27 mouse cellular contexts compared by ENCODE assay signal in the genomic region with DNA sequence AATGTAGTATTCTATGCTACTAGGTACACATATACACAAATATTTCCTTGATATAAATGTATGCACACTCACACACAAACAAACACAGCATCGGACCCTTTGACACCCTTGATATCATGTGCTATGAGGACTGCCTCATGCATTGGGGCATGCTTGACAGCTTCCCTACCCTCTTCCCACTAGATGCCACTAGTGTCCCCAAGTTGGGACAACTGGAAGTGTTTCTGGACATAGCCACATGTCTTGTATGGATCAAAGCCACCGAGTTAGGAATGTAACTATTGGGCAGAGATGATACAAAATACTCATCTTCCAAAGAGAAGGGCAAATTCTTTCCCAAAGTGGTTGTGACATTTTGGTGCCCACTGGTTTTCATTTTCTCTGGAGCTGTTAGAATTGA.
DNase-seq lines count a peak whose midpoint lies in the region; ATAC-seq and TF ChIP-seq lines count a peak whose summit lies in the region.
"Had no signal": no experiment of that assay in that cellular context is flagged by ENCODE, and none has a peak within 500 bp of the region (broad histone marks: within the 10 kb centered on the region; RNA-seq: fewer than 3 reads in every experiment).

No protein-coding gene starts in this region.

- H3K9ac ChIP-seq in heart, embryonic 11.5 days (ENCODE audit: low read depth, low read length): no peak overlapping the region
- no peak overlapping the region for H3K9ac ChIP-seq in lung, embryonic 14.5 days
- H3K9ac ChIP-seq: embryonic facial prominence, embryonic 15.5 days; forebrain, embryonic 12.5 days; forebrain, postnatal 0 days; hindbrain, embryonic 15.5 days; kidney, embryonic 15.5 days; liver, embryonic 14.5 days; stomach, embryonic 15.5 days had no signal

- TF ChIP-seq POLR2A in kidney, adult 2 months (IDR thresholded peaks at IDR 0.05; ENCODE audit: low read depth, low read length): no peak

- no peak overlapping the region for H3K4me2 ChIP-seq in heart, embryonic 11.5 days
- no peak overlapping the region for H3K4me2 ChIP-seq in lung, embryonic 14.5 days
- H3K4me2 ChIP-seq: embryonic facial prominence, embryonic 15.5 days; forebrain, embryonic 12.5 days; hindbrain, embryonic 15.5 days; kidney, embryonic 15.5 days; stomach, embryonic 15.5 days had no signal

- TF ChIP-seq CTCF in kidney, adult 2 months (conservative IDR thresholded peaks at IDR 0.05; ENCODE audit: insufficient read depth, insufficient read length, low read depth, low read length): 0 out of 2 replicates have a peak, but pooled peaks have one; percentile 23
- TF ChIP-seq CTCF in lung, embryonic 14.5 days (IDR thresholded peaks at IDR 0.05; ENCODE audit: low read depth): peak; percentile 41

- no peaks in the 10 kb centered on the region for H3K9me3 ChIP-seq in heart, embryonic 11.5 days (replicated peaks; ENCODE audit: control insufficient read depth, low read length)
- no peaks in the 10 kb centered on the region for H3K9me3 ChIP-seq in lung, embryonic 14.5 days (ENCODE audit: low read depth, low read length)
- H3K9me3 ChIP-seq: embryonic facial prominence, embryonic 10.5 days; embryonic facial prominence, embryonic 15.5 days; forebrain, embryonic 12.5 days; heart, embryonic 10.5 days; hindbrain, embryonic 15.5 days; kidney, embryonic 15.5 days; stomach, embryonic 15.5 days had no signal

- no peak overlapping the region for H3K4me3 ChIP-seq in heart, embryonic 11.5 days (ENCODE audit: low read depth, low read length)
- no peak overlapping the region for H3K4me3 ChIP-seq in kidney, adult 2 months (ENCODE audit: insufficient read depth, low read depth, low read length)
- H3K4me3 ChIP-seq in lung, embryonic 14.5 days (ENCODE audit: low read depth, low read length): no peak overlapping the region
- H3K4me3 ChIP-seq: embryonic facial prominence, embryonic 10.5 days; embryonic facial prominence, embryonic 15.5 days; forebrain, embryonic 12.5 days; heart, embryonic 10.5 days; hindbrain, embryonic 15.5 days; kidney, embryonic 15.5 days; stomach, embryonic 15.5 days had no signal

- peak; percentile 68 for DNase-seq in heart, adult 11 months
- DNase-seq in kidney, adult 2 months: no peak
- no peak for DNase-seq in kidney, adult 11 months
- peak; percentile 28 for DNase-seq in lung, embryonic 14.5 days
- no peak for DNase-seq in lung, postnatal 25 days (ENCODE audit: low spot score)
- peak; percentile 3 for DNase-seq in lung, postnatal 36 days
- no peak for DNase-seq in MN1 (ENCODE audit: low spot score)
- DNase-seq: adrenal gland, postnatal 10 days; cerebellum, adult 11 months; cerebellum, adult 9-10 months; forebrain, postnatal 0 days; layer of hippocampus, adult 9-11 months; liver; midbrain, embryonic 14.5 days; right cerebral cortex, postnatal 25 days; thymus, postnatal 14 days had no signal

- no peak for ATAC-seq in heart, embryonic 11.5 days (replicated peaks; ENCODE audit: insufficient number of reproducible peaks, low FRiP score, low TSS enrichment)
- no peak for ATAC-seq in lung, embryonic 14.5 days (ENCODE audit: insufficient read depth)
- ATAC-seq: forebrain, postnatal 0 days; Patski had no signal

- no peaks in the 10 kb centered on the region for H3K27me3 ChIP-seq in heart, embryonic 11.5 days (ENCODE audit: control insufficient read depth, insufficient read depth, low read length)
- no peaks in the 10 kb centered on the region for H3K27me3 ChIP-seq in kidney, adult 2 months (replicated peaks; ENCODE audit: control insufficient read depth, insufficient read depth, low read length)
- H3K27me3 ChIP-seq in lung, embryonic 14.5 days (ENCODE audit: insufficient read depth, low read length): no peaks in the 10 kb centered on the region
- H3K27me3 ChIP-seq: embryonic facial prominence, embryonic 15.5 days; forebrain, embryonic 12.5 days; hindbrain, embryonic 15.5 days; kidney, embryonic 15.5 days; stomach, embryonic 15.5 days had no signal

- H3K36me3 ChIP-seq in heart, embryonic 11.5 days (ENCODE audit: control insufficient read depth, insufficient read depth, low read length): no peaks in the 10 kb centered on the region
- no peaks in the 10 kb centered on the region for H3K36me3 ChIP-seq in kidney, adult 2 months (ENCODE audit: control insufficient read depth, insufficient read depth, low read length)
- no peaks in the 10 kb centered on the region for H3K36me3 ChIP-seq in lung, embryonic 14.5 days (ENCODE audit: insufficient read depth)
- H3K36me3 ChIP-seq: embryonic facial prominence, embryonic 10.5 days; embryonic facial prominence, embryonic 15.5 days; forebrain, embryonic 12.5 days; G1E; heart, embryonic 10.5 days; hindbrain, embryonic 15.5 days; kidney, embryonic 15.5 days; stomach, embryonic 15.5 days had no signal

- WGBS in heart, embryonic 11.5 days (ENCODE audit: insufficient replicate concordance): 72% methylated on average over 2 of the region's 2 CpGs
- 70% methylated on average over 2 of the region's 2 CpGs for WGBS in kidney, adult 2 months
- WGBS in lung, embryonic 14.5 days: 82% methylated on average over 2 of the region's 2 CpGs

- no peak overlapping the region for H3K27ac ChIP-seq in heart, embryonic 11.5 days (ENCODE audit: low read depth, low read length)
- H3K27ac ChIP-seq in kidney, adult 2 months (ENCODE audit: insufficient read depth, low read depth, low read length): no peak overlapping the region
- no peak overlapping the region for H3K27ac ChIP-seq in lung, embryonic 14.5 days (ENCODE audit: low read depth)
- H3K27ac ChIP-seq: embryonic facial prominence, embryonic 10.5 days; embryonic facial prominence, embryonic 15.5 days; forebrain, embryonic 12.5 days; heart, embryonic 10.5 days; hindbrain, embryonic 15.5 days; kidney, embryonic 15.5 days; liver, embryonic 14.5 days; stomach, embryonic 15.5 days had no signal

- H3K4me1 ChIP-seq in heart, embryonic 11.5 days (ENCODE audit: control insufficient read depth, insufficient read depth, low read length): no peaks in the 10 kb centered on the region
- H3K4me1 ChIP-seq in kidney, adult 2 months (ENCODE audit: control insufficient read depth, insufficient read depth, low read length): no peaks in the 10 kb centered on the region
- H3K4me1 ChIP-seq in lung, embryonic 14.5 days (ENCODE audit: insufficient read depth): no peaks in the 10 kb centered on the region
- H3K4me1 ChIP-seq: embryonic facial prominence, embryonic 10.5 days; forebrain, embryonic 12.5 days; heart, embryonic 10.5 days; hindbrain, embryonic 15.5 days; kidney, embryonic 15.5 days; stomach, embryonic 15.5 days had no signal

Comparison
In these comparisons a context has a peak if more than half of its experiments do, and no peak if none do; other contexts are left out.
1. DNase-seq: peak in heart, adult 11 months (single experiment), lung, embryonic 14.5 days (single experiment) and lung, postnatal 36 days (single experiment); none in kidney, adult 2 months (single experiment), kidney, adult 11 months (single experiment), lung, postnatal 25 days (single experiment) and MN1 (single experiment).